In genomic region chr16:22009099-22009584, GRCm38 (mm10) we compare ENCODE assay signal across 8 mouse cellular contexts. TPM values are rescaled to one million over a fixed set of nuclear protein-coding genes. Genes with fewer than 3 reads are reported as not detected.
A peak's percentile ranks its signal among the peaks of the same experiment; 100 is the strongest.
DNase-seq lines count a peak whose midpoint lies in the region; ATAC-seq and TF ChIP-seq lines count a peak whose summit lies in the region.

Gene Senp2 (plus strand): TSS chr16:22009484.

- no peaks in the 10 kb centered on the region for H3K9me3 ChIP-seq in kidney, embryonic 14.5 days (ENCODE audit: control insufficient read depth, low read length)
- no peaks in the 10 kb centered on the region for H3K9me3 ChIP-seq in limb, embryonic 15.5 days

- WGBS in kidney, embryonic 14.5 days: under 1% methylated on average over 33 of the region's 45 CpGs
- under 1% methylated on average over 45 of the region's 45 CpGs for WGBS in limb, embryonic 15.5 days

- H3K9ac ChIP-seq in kidney, embryonic 14.5 days (ENCODE audit: low read depth, low read length): peak within 1 kb of the TSS; percentile 93
- peak within 1 kb of the TSS; percentile 90 for H3K9ac ChIP-seq in limb, embryonic 15.5 days

- peaks cover 9% of the 10 kb centered on the region for H3K4me1 ChIP-seq in bone marrow macrophage, adult 2 months (ENCODE audit: control insufficient read depth, insufficient read depth, low read length)
- no peaks in the 10 kb centered on the region for H3K4me1 ChIP-seq in embryonic fibroblast, embryonic 13.5 days (ENCODE audit: control insufficient read depth, insufficient read depth, low read length)
- H3K4me1 ChIP-seq in kidney, embryonic 14.5 days (ENCODE audit: control insufficient read depth, insufficient read depth, low read length): 0 out of 2 replicates have a peak, but pooled peaks cover 8% of the 10 kb centered on the region
- peaks cover 12% of the 10 kb centered on the region for H3K4me1 ChIP-seq in limb, embryonic 15.5 days

- peak; percentile 99 for ATAC-seq in kidney, embryonic 14.5 days (ENCODE audit: low FRiP score, low TSS enrichment)
- peak; percentile 99 for ATAC-seq in limb, embryonic 15.5 days (ENCODE audit: insufficient number of reproducible peaks, low FRiP score, low TSS enrichment, low read depth)

- peak within 1 kb of the TSS; percentile 99 for H3K4me3 ChIP-seq in bone marrow macrophage, adult 2 months (ENCODE audit: insufficient read depth, low read length)
- peak within 1 kb of the TSS; percentile 83 for H3K4me3 ChIP-seq in embryonic fibroblast, embryonic 13.5 days (ENCODE audit: insufficient read depth, low read length)
- peak within 1 kb of the TSS; percentile 99 for H3K4me3 ChIP-seq in kidney, embryonic 14.5 days (ENCODE audit: low read length)
- peak within 1 kb of the TSS; percentile 98 for H3K4me3 ChIP-seq in limb, embryonic 15.5 days

- H3K4me2 ChIP-seq in kidney, embryonic 14.5 days (replicated peaks; ENCODE audit: low read depth, low read length): peak within 1 kb of the TSS; percentile 67
- H3K4me2 ChIP-seq in limb, embryonic 15.5 days: peak within 1 kb of the TSS; percentile 69

- TF ChIP-seq POLR2A in bone marrow macrophage, adult 2 months (IDR thresholded peaks at IDR 0.05; ENCODE audit: borderline replicate concordance, low read depth, low read length): no peak
- TF ChIP-seq POLR2A in embryonic fibroblast, embryonic 13.5 days (IDR thresholded peaks at IDR 0.05; ENCODE audit: low read depth, low read length): peak; percentile 36; the same call in 1 of the 2 replicates

- TF ChIP-seq CTCF in bone marrow macrophage, adult 2 months (IDR thresholded peaks at IDR 0.05; ENCODE audit: low read depth, low read length): no peak
- no peak for TF ChIP-seq CTCF in embryonic fibroblast, embryonic 13.5 days (IDR thresholded peaks at IDR 0.05; ENCODE audit: borderline replicate concordance, insufficient read depth, low read length)

- DNase-seq in A20 (ENCODE audit: low read depth, low spot score): peak; percentile 100
- DNase-seq in heart, adult 9 months (ENCODE audit: low spot score in 2 of 2): peak; percentile 100
- DNase-seq in monocyte, adult 2 months (ENCODE audit: low read depth in 1 of 2, low spot score in 2 of 2): peak; percentile 99 to 100
- peak; percentile 100 for DNase-seq in spleen, postnatal 36 days (ENCODE audit: low spot score in 2 of 2)

- H3K27me3 ChIP-seq in kidney, embryonic 14.5 days (ENCODE audit: control insufficient read depth, insufficient read depth, low read length): no peaks in the 10 kb centered on the region
- H3K27me3 ChIP-seq in limb, embryonic 15.5 days: no peaks in the 10 kb centered on the region

- peaks cover 3% of the 10 kb centered on the region; the same call in 1 of the 2 replicates for H3K36me3 ChIP-seq in kidney, embryonic 14.5 days (ENCODE audit: control insufficient read depth, insufficient read depth, low read length)
- peaks cover 2% of the 10 kb centered on the region; the same call in 1 of the 2 replicates for H3K36me3 ChIP-seq in limb, embryonic 15.5 days

- H3K27ac ChIP-seq in bone marrow macrophage, adult 2 months (ENCODE audit: insufficient read depth, low read depth, low read length): peak within 1 kb of the TSS; percentile 67
- H3K27ac ChIP-seq in embryonic fibroblast, embryonic 13.5 days (ENCODE audit: insufficient read depth, low read length): no peak within 1 kb of the TSS
- peak within 1 kb of the TSS; percentile 59; the same call in 1 of the 2 replicates for H3K27ac ChIP-seq in kidney, embryonic 14.5 days (ENCODE audit: low read depth, low read length)
- peak within 1 kb of the TSS; percentile 77 for H3K27ac ChIP-seq in limb, embryonic 15.5 days

RNA-seq across cellular contexts. Expression of gene Senp2, which starts in this region (rescaled TPM):
- polyA plus RNA-seq in bone marrow macrophage, adult 2 months (2012; ENCODE audit: insufficient read depth, insufficient read length, missing spikeins): 66.7 and 74.9 TPM in 2 replicates
- polyA plus RNA-seq in embryonic fibroblast, embryonic 13.5 days (2011; ENCODE audit: insufficient read length, low read depth, missing spikeins): 55.2 and 58.3 TPM in 2 replicates
- polyA plus RNA-seq in kidney, embryonic 14.5 days (2014; fragmentation: Nextera tagmentation; extraction: Ambion mirVana): 33.3 and 48.7 TPM in 2 replicates
- polyA plus RNA-seq in limb, embryonic 15.5 days (2015; fragmentation: Nextera tagmentation; extraction: Ambion mirVana): 38.4 and 41.3 TPM in 2 replicates
